Mouse (Mus musculus) MEL (cell line): ENCODE measurements around the gene Faf1.

Experiments used
- CTCF ChIP-seq, 3 experiments: IDR thresholded peaks in 2 of 3; conservative IDR thresholded peaks in 1 of 3; 2 replicates each; pipeline ENCODE4 v1.5.1; 2011 to 2012; ENCODE audit warnings: low read length in 3 of 3, low read depth in 2 of 3, mild to moderate bottlenecking in 2 of 3, improper control_type of control experiment in 1 of 3, inconsistent platforms in 1 of 3, mixed read lengths in 1 of 3, moderate library complexity in 1 of 3; ENCODE audit not compliant: control insufficient read depth in 1 of 3, insufficient read depth in 1 of 3, poor library complexity in 1 of 3, severe bottlenecking in 1 of 3
- MAZ ChIP-seq: IDR thresholded peaks from 2 replicates; pipeline ENCODE4 v1.6.1; 2012; ENCODE audit warnings: low read depth, mild to moderate bottlenecking, inconsistent platforms, low read length, improper control_type of control experiment
- ZKSCAN1 ChIP-seq: IDR thresholded peaks from 2 replicates; pipeline ENCODE4 v1.6.1; 2012; ENCODE audit warnings: low read depth, mild to moderate bottlenecking, inconsistent platforms, low read length, improper control_type of control experiment, moderate library complexity

DNA sequence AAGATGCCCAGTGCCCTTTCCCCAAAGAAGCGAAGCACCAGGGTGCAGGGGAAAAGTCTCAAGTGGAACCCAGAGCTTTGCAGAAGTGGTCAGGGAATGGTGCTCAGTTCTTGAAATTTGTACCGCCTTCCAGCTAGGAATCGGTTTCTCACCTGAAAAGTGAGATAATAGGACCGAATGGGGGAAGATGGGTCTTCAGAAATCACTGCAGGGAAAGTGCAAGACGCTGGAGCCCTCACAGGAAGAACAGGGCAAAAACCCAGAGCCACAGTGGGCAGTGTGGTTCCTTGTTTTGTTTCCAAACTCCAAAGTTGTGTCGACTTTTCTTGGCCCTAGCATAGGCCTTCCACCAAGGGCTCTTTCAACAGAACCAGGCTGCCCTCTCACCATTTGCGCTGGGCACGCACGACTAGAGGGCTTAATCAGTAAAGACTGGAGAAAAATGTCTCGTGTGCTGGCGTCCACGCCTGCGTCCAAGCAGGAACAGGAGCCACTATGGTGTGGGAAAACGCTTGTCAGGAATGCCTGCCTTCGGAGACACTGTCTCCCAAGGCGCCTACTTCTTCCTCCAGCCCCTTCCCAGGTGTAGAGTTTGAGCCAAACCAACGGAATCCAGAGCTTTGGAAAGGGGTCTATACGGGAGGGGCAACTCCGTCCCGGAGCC lies 297.7 kb downstream of the Faf1 start:
- no peak for TF ChIP-seq CTCF (IDR thresholded peaks at IDR 0.05 in 2 of 3, conservative IDR thresholded peaks at IDR 0.05 in 1 of 3; ENCODE audit: control insufficient read depth in 1 of 3, insufficient read depth in 1 of 3, low read depth in 2 of 3, low read length in 3 of 3, poor library complexity in 1 of 3, severe bottlenecking in 1 of 3)
- no peak for TF ChIP-seq ZKSCAN1
- no peak for TF ChIP-seq MAZ
